Mouse (Mus musculus) ES-Bruce4 (cell line): ENCODE results near the gene Cacna1f.

Experiments used
- CTCF ChIP-seq: IDR thresholded peaks from one replicate; pipeline ENCODE4 v1.8.1; 2011; ENCODE audit warnings: low read depth, low read length
- EP300 ChIP-seq: IDR thresholded peaks from 2 replicates; pipeline ENCODE4 v1.6.1; 2011; ENCODE audit warnings: low read depth, low read length; ENCODE audit not compliant: insufficient read depth

DNA sequence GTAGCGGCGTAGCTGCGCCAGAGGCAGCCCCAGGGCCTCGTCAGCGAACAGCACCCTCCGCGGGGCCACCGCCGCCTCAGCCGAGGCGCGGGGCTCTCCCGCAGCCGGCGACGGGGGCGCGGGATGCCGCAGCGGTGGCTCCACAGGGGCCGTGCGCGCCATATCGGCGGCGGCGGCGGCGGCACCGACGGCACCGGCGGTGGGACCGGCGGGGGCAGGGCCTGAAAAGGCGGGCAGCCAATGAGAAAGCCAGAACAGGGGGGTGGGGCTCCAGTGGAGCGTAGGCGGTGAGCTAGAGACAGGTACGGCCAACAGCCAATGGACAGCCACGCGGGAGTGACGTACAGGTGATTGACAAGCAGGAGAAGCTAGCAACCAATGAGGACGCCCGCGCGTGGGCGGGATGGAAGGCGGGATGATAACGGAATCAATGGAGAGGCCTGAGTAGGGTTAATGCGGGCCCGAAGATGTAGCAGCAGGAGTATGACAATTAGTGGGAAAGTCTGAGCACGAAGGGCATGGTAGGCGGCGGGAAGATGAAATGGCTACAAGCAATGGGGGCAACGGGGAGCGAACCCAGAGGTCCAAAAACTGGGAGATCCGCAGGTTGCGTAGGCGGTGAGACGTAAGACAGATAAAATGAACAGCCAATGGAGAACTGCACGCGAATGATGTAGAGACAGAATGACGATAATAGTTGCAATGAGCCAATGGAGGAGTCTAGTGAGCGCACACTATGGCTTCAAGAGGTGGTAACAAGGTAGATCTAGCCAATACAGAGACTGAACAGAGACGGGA, 32.6 kb upstream of the Cacna1f start, which contains the start of gene Ppp1r3f:
- no peak for TF ChIP-seq CTCF
- no peak for TF ChIP-seq EP300
